Mouse (Mus musculus) lung, postnatal 0 days (tissue): Measurements from ENCODE around the gene Defa28. TPM values are rescaled to one million over a fixed set of nuclear protein-coding genes. Genes with fewer than 3 reads are reported as not detected.
A peak's percentile ranks its signal among the peaks of the same experiment; 100 is the strongest.
"Not testable (repeated sequence)": the region's sequence is repeated elsewhere in the genome, so short reads cannot be mapped to it uniquely, and the experiment has no call there.

ENCODE experiments used
- ATAC-seq: fragments of 200-750 bp; cut with Nextera tagmentation; 2 replicates; pipeline ENCODE4 v1.8.0; 2017; ENCODE audit warnings: moderate library complexity
- DNase-seq: peaks from one replicate; pipeline ENCODE4 v3.0.0-alpha.2; 2016; ENCODE audit warnings: low spot score
- H3K27ac ChIP-seq: fragments of 300-500 bp; sonication (generic); 2 replicates; pipeline ENCODE4 v1.5.1; 2014; ENCODE audit warnings: antibody characterized with exemption, mild to moderate bottlenecking, low read length, mixed read lengths
- H3K27me3 ChIP-seq: fragments of 300-500 bp; sonication (generic); replicated peaks from 2 replicates; pipeline ENCODE4 v1.6.1; 2014; ENCODE audit warnings: low read length, mixed read lengths; ENCODE audit not compliant: insufficient read depth
- H3K36me3 ChIP-seq: fragments of 300-500 bp; sonication (generic); 2 replicates; pipeline ENCODE4 v1.6.1; 2014; ENCODE audit warnings: low read length, mixed read lengths; ENCODE audit not compliant: insufficient read depth
- H3K4me1 ChIP-seq: fragments of 300-500 bp; sonication (generic); 2 replicates; pipeline ENCODE4 v1.6.1; 2014; ENCODE audit warnings: antibody characterized with exemption, low read depth, low read length, mixed read lengths; ENCODE audit not compliant: insufficient read depth
- H3K4me2 ChIP-seq: fragments of 300-500 bp; sonication (generic); replicated peaks from 2 replicates; pipeline ENCODE4 v1.6.1; 2014; ENCODE audit warnings: low read depth, mild to moderate bottlenecking, low read length, moderate library complexity, mixed read lengths
- H3K4me3 ChIP-seq: fragments of 300-500 bp; sonication (generic); 2 replicates; pipeline ENCODE4 v1.5.1; 2014; ENCODE audit warnings: low read depth, low read length
- H3K9ac ChIP-seq: fragments of 300-500 bp; sonication (generic); replicated peaks from 2 replicates; pipeline ENCODE4 v1.6.1; 2014; ENCODE audit warnings: low read depth, mild to moderate bottlenecking
- H3K9me3 ChIP-seq: fragments of 300-500 bp; sonication (generic); 2 replicates; pipeline ENCODE4 v1.6.1; 2016; ENCODE audit warnings: low read length, mixed read lengths
- WGBS: fragments of 180-500 bp; shearing (Covaris S2); extraction: QIAGEN DNeasy Blood & Tissue Kit; methylation state at CpG from one replicate; pipeline ENCODE4 v1.1.7; 2014; 5-methylcytosine and 5-hydroxymethylcytosine counted together
- polyA plus RNA-seq: library from polyadenylated mRNA; unstranded; fragments of >200 nt; fragmentation: Nextera tagmentation; extraction: Ambion mirVana; gene quantifications from 2 replicates; pipeline ENCODE4 v1.2.1, GENCODE M21; 2015

Gene Defa28
- not detected in 2 replicates for polyA plus RNA-seq

DNA sequence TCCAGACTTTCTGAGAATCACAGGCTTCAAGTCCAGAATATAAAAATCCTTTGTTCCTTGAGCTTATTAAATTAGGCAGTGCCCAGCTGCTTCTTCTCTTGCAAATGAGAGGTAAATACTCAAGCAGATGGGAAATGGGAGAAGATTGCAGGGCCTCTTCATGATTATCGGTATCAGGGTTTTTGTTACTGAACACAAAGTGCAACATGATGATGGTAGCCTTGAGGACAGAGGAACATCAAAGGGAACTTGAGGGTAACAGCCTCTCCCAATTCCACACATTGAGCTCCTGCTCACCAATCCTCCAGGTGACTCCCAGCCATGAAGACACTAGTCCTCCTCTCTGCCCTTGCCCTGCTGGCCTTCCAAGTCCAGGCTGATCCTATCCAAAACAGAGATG lies at the start of gene Defa28:
TSS of gene Defa28 (plus strand) at position 301 of the 400 bp plus-strand sequence.
- not testable (repeated sequence) for H3K4me1 ChIP-seq, DNase-seq, H3K4me2 ChIP-seq, H3K27ac ChIP-seq, H3K9me3 ChIP-seq, H3K36me3 ChIP-seq, H3K27me3 ChIP-seq, H3K9ac ChIP-seq, ATAC-seq, H3K4me3 ChIP-seq
- WGBS, result no CpG with 5 or more reads among the region's 1 CpGs

GRCm38 (mm10) chr8:21565086-21565485 lies 17.7 kb upstream of the Defa28 start, which contains the start of gene Defa37:
Defa37 (plus strand) TSS chr8:21565386.
- not testable (repeated sequence) for ATAC-seq, H3K27ac ChIP-seq, H3K27me3 ChIP-seq, H3K9me3 ChIP-seq, H3K4me2 ChIP-seq, H3K4me3 ChIP-seq, DNase-seq, H3K9ac ChIP-seq, H3K36me3 ChIP-seq, H3K4me1 ChIP-seq
- WGBS, result no CpG with 5 or more reads among the region's 1 CpGs

GRCm38 (mm10) chr8:21594408-21594807 lies 11.6 kb downstream of the Defa28 start, which contains the start of gene Gm7861:
Gm7861 (minus strand) TSS chr8:21594508.
- DNase-seq, H3K36me3 ChIP-seq, H3K4me3 ChIP-seq, H3K9me3 ChIP-seq, H3K27me3 ChIP-seq, H3K9ac ChIP-seq, H3K4me2 ChIP-seq, H3K27ac ChIP-seq, H3K4me1 ChIP-seq, ATAC-seq: not testable (repeated sequence)
- whole genome bisulfite sequencing, result no CpG with 5 or more reads among the region's 1 CpGs

DNA sequence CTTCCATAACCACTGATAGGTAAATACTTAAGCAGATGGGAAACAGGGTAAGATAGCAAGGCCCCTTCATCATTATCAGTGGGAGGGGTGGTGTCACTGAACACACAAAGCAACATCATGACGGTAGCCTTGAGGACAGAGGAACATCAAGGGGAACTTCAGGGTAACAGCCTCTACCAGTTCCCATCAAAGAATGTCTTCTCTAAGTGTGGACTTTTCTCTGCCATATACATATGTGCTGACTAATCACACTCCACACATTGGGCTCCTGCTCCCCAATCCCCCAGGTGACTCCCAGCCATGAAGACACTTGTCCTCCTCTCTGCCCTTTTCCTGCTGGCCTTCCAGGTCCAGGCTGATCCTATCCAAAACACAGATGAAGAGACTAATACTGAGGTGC lies 35.1 kb downstream of the Defa28 start, which contains the start of gene Defa26:
TSS of gene Defa26 (plus strand) at position 301 of the 400 bp plus-strand sequence.
- ATAC-seq, H3K36me3 ChIP-seq, H3K4me2 ChIP-seq, H3K27ac ChIP-seq, H3K4me1 ChIP-seq, H3K9ac ChIP-seq, H3K9me3 ChIP-seq, H3K27me3 ChIP-seq, H3K4me3 ChIP-seq: not testable (repeated sequence)
- peak; percentile 0 for DNase-seq
- no CpG with 5 or more reads among the region's 1 CpGs for WGBS

Other genes with a start within 250 kb of the Defa28 start
- not detected in 2 replicates for gene Defa2, start 204.5 kb upstream of the Defa28 start, polyA plus RNA-seq
- not detected in 2 replicates for gene Defa33, start 191.2 kb upstream of the Defa28 start, polyA plus RNA-seq
- not detected in 2 replicates for gene Defa36, start 155.6 kb upstream of the Defa28 start, polyA plus RNA-seq
- gene Gm7849, start 126.4 kb upstream of the Defa28 start, polyA plus RNA-seq, result not detected in 2 replicates
- gene Defa20, start 73.7 kb upstream of the Defa28 start, polyA plus RNA-seq, result not detected in 2 replicates
- not detected in 2 replicates for gene Defa32, start 54.0 kb upstream of the Defa28 start, polyA plus RNA-seq
- gene Defa37, start 17.6 kb upstream of the Defa28 start, polyA plus RNA-seq, result not detected in 2 replicates
- gene Gm7861, start 11.5 kb downstream of the Defa28 start, polyA plus RNA-seq, result not detected in 2 replicates
- gene Defa26, start 35.2 kb downstream of the Defa28 start, polyA plus RNA-seq, result not detected in 2 replicates
- gene Defa17, start 72.8 kb downstream of the Defa28 start, polyA plus RNA-seq, result not detected in 2 replicates
- gene Defa34, start 82.8 kb downstream of the Defa28 start, polyA plus RNA-seq, result not detected in 2 replicates
- not detected in 2 replicates for gene AY761184, start 120.6 kb downstream of the Defa28 start, polyA plus RNA-seq
- gene Defa24, start 151.5 kb downstream of the Defa28 start, polyA plus RNA-seq, result not detected in 2 replicates
- gene Defb50, start 240.5 kb downstream of the Defa28 start, polyA plus RNA-seq, result not detected in 2 replicates